Mouse (Mus musculus): ENCODE results near the gene Gcm1.

Gene Gcm1

DNA sequence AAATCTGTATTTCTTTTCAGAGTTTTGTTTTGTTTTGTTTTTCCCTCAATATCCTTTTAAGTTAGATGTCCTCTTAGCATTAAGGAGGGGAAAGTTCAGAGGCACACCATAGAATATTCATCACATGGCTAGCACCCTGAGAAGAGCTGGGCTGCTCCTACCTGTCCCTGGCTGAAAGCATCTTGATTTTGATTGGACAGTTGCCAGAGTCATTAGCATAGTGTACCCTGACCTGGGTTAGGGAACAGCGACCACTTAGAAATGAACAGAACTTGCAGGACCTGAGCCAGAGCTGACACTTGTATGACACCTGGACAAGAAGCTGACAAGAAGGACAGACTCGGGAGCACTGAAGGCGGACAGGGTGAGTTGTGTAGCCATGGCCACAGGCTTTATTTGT, at the start of gene Gcm1:
TSS of gene Gcm1 (plus strand) at position 248 of the 400 bp plus-strand sequence.
- no peak for DNase-seq (ENCODE audit: low spot score)

DNA sequence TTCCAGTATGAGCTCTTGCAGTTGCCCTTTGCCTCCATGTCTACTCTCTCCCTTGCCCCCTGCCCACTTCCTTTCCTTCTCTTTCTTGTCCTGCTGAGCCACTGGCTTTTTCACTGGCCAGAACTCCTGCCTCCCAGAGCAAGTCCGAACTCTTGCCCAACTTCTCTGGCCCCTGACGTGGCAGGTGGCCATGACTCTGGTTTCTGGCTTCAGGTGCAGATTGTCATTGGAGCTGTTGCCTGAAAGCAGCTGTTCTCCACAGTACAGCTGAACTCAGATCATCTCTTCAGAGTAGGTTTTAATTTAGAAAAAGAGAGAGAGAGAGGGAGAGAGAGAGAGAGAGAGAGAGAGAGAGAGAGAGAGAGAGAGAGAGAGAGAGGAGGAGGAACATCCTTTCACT, 48.4 kb upstream of the Gcm1 start:
- no peak for DNase-seq (ENCODE audit: low spot score)

DNA sequence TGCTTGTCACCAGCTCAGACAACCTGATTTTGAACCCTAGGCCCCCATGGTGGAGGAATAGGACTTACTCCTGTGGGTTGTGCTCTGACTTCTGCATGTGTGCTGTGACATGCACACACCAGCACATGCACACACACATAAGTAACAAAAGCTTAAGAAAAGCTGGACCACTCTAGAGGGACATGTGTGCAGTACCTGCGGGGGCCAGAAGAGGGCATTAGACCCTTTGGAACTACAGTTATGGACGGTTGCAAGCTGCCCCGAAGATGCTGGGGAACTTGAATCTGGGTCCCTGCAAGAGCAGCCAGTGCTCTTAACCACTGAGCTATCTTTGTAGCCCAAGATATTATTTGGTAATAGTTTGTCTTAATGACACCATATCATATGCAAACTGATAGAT, 46.2 kb upstream of the Gcm1 start:
- DNase-seq (ENCODE audit: low spot score) = no peak

DNA sequence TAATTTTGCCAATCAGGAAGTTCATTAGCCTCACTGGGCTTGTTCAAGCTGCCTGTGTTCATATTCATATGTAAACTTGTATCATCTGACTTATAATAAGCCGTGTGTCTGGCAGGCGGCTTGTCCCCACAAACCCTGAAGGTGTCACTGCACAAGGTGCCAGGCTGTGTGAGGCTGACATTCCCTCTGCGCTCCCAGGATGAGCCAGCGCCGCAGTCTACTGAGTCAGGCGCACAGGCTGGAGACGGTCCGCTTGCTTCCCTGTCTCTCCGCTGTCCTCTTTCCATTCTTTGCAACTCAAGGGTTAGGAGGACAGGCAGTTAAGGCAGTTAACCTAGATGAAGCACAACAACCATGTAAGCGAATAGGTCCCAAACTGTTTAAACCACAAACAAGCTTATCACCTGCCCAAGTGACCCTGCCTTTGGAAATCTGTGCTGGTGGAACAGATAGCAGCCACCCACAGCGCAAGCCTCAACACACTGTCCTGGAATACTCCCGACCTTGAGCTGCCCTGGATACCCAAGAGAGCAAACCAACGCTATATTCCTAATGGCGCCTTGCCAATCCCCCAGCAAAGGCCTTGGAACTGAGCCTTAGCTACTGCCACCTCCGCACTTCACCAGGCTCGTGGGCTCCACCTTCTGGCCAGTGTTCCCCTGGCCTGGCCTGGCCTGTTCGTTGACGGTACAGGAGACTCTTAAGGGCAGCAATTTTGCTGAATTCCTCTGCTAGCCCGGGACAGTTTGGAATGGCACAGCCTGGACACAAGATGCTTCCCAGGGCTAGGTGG, 45.3 kb upstream of the Gcm1 start:
- peak; percentile 90 for DNase-seq (ENCODE audit: low spot score)

DNA sequence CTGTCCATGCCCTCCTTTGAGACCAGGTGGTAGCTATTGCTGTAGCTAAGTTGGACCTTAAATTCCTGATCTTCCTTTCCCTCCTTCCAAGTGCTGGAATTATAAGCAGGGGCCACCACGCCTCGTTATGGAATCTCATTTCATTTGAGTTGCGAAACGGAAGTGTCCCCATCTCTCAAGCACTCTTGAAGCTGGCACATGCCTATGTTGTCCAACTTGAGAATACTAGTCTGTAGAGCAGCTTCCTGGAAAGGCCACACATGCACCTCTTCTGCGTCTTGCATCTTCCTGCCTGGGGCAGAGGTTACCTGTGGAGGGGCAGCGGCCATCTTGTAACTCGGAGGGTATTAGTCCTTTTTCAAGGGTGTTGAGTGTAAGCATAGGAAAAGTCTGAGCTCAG, 42.3 kb upstream of the Gcm1 start:
- DNase-seq (ENCODE audit: low spot score) = no peak

DNA sequence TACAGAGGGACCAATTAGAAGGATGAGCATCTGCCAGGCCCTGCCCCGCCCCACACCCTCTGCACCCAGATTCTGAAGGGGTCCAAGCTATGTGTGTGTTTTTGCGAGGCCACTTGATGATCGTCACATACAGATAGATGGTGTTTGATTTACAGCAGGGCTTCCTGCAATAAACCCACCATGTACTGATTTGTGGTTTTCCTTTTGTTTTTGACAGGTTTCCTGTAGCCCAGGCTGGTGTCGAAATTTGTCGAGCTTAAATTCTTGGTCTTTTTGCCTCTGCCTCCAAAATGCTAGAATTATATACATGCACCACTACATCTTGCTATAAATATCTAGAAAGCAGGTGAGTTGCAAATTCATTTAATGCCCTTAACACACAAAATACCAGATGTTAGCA, 41.5 kb upstream of the Gcm1 start:
- no peak for DNase-seq (ENCODE audit: low spot score)

DNA sequence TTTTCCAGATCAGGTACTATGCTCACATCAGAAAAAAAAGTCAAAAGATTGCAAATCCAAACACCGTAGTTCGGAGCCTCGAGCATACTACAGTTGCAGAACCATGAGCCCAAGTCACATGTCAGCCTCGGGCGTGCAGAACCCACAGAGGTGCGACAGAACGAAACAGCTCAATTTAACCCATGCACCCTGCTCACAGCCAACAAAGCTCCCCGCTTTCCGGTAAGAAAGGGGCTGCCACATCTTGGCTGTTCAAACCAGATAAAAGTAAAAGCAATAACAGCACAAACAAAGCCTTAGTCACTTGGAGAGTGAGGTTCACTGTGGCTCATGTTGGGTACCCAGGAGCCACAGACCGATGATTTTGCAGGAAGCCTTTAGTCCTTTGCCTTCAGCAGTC, 41.0 kb upstream of the Gcm1 start:
- DNase-seq (ENCODE audit: low spot score) = no peak

DNA sequence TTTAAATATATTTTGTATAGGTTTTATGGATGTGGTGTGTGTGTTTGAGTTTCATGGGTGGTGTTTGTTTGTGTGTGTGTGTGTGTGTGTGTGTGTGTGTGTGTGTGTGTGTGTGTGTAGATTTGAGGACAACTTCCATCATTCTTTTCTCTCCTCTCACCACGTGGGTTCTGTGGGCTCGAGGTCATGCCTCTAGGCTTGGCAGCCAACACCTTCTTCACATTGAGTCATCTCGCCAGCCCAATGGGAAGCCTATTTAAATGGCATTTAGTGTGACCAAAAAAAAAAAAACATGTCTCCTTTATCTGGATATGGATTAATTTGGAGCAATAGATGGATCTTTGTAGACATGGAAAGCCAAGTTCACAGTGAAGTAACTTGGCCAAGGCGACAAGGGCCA, 39.7 kb upstream of the Gcm1 start:
- DNase-seq (ENCODE audit: low spot score) = no peak

DNA sequence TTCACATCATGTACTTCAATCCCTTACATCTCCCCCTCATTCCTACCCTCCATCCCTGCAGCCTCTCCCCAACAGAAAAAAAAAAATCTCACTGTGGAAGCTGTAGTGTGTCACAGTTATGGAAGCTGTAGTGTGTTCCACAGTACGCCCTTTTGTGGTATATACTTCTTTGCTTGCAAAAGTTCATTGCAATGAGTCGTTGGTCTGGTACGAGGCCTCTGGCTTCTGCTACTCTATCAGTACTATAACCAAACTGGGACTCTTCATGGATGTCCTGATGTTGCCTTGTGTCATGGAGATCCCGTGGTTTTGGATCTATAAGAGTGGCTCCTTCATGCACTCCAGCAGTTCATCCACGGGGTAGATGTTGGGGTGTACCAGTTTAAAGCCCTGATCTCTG, 39.0 kb upstream of the Gcm1 start:
- DNase-seq (ENCODE audit: low spot score) = no peak

DNA sequence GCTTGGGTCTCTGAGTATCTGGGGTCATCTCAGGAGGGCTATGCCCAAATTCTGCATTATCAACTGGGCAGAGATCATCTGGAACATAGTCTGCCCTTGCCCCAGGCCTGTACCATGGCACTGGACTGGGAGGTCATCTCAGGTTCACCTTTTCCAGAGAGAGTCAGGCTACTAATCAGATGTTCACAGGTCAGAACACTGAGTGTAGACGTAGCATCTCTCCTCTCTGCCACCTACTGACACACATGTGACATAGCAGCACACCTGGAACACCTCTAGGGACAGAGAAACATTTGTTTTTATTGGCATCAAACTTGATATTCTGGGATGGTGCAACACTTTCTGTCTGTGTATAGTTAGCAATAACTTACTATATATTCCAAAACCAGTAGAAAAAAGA, 37.9 kb upstream of the Gcm1 start:
- no peak for DNase-seq (ENCODE audit: low spot score)

DNA sequence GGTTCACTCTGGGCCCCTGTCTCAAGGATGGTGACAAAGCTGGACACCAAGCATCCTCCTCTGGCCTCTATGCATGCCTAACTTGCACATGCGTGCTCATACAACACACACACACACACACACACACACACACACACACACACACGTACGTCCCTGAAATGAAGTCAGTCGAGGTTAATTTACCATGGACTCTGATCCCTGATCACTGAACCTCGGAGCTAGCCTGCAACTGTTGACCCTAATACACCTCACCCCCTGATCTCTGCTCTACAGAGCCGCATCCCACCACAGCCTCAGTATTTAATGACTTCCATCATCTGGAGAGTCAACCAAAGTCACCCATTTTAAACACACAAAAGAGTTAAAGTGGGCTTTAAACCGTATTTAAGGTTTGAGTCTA, 35.9 kb upstream of the Gcm1 start:
- DNase-seq (ENCODE audit: low spot score) = no peak

DNA sequence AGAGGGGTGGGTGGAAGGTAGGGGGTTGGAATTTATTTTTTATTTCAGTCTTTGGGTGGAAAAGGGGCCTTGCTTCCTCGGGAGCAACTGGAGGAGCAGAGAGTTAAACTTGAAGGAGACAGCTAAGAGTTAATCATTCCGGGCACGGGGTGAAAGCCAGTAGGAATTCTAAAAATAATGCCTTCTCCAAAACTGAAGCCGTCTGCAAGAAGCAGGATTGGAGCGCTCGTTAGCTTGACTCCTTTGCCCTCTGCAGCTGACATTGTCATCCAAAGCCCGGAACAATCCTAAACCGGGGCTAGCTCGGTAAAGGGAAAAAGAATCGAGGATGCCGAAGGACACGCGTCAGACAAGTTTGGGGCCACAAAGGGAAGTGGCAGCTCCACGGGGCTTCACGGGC, 35.4 kb upstream of the Gcm1 start:
- DNase-seq (ENCODE audit: low spot score) = no peak

DNA sequence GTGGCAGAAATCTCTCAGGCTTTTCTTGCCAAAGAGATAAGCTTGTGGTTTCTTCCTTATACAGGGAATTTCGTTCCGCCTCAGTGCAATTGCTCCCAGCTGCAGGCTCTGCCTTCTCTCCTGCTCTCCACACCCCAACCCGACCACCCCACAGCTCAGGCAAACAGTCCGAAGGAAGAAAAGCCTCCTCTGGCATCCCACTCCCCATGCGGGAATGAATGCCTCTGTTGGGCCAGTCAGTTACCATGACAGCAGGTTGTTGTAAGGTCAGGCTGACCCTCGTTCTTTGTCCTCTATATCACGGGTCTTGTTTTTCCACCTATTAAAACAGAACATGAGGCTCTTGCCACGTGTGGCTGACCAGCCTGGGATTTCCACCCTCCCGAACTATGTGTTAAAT, 30.5 kb upstream of the Gcm1 start:
- DNase-seq (ENCODE audit: low spot score) = peak; percentile 49

DNA sequence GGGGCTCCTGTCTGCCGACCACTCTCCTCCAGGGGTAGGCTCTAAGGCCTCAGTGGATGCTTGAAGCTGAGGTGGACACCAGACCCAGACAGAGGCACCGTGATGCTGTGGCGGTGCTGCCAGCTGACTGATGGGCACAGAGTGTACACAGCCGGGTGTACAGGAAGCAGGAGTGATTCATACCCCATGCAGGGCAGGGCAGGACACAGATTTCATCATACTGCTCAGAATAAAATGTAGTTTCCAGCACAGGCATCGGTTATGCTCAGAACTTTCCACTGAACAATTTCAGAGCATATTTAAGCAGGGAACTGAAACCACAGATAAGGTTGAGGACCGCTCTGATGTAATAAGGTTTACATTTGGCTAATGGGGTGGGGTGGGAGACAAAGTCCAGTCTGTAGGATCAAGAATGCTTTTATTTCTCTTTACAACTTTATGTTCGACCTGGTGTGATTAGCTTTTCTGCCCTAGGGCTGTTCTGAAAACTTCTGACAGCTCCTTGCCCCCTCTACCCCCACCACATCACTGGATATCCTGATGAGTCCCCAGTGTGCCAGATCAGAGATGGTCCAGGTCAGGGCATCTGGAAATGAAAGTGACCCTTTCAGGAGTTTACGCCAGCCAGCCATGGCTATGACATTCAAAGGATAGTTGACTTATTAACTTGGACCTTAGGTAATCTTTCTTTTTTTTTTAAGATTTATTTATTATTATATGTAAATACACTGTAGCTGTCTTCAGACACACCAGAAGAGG, 29.4 kb upstream of the Gcm1 start:
- no peak for DNase-seq (ENCODE audit: low spot score)

DNA sequence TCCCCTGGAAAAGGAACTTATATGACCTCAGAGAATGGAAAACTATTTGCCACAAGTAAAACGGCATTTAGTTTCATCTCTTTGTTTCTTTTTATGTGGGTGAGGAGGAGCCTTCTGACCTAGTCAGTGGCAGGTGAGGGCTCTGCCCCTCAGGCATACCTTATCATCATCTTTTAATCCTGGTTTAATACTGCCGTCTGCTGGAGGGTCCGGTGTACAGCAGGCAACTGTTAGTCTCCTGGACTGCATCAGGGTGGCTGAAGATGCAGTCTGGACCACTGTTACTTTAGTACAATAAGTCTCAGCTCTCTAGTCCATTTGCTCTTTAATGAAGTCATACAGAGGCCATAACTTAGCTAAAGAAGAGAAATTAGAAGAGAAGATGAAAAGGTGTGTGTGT, 26.9 kb upstream of the Gcm1 start:
- peak; percentile 65 for DNase-seq (ENCODE audit: low spot score)

DNA sequence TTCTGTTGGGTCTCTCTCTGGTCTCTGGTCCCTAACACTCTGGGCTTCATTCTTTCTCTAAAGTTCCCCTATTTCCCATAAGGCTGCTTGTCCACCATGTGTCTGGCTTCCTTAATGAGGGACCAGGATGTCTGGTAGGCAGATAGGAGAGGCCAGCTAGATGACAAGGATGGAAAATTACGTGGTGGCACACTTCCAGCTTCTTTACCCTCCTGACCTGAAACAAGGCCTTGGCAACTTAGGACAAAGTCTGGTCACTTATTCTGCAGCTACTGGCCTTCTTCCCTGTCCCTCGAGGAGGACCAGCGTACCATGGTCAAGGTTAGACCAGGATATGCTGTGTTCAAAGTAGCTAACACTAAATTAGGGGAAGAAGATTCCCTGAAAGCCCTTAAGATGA, 24.6 kb upstream of the Gcm1 start:
- DNase-seq (ENCODE audit: low spot score) = no peak

DNA sequence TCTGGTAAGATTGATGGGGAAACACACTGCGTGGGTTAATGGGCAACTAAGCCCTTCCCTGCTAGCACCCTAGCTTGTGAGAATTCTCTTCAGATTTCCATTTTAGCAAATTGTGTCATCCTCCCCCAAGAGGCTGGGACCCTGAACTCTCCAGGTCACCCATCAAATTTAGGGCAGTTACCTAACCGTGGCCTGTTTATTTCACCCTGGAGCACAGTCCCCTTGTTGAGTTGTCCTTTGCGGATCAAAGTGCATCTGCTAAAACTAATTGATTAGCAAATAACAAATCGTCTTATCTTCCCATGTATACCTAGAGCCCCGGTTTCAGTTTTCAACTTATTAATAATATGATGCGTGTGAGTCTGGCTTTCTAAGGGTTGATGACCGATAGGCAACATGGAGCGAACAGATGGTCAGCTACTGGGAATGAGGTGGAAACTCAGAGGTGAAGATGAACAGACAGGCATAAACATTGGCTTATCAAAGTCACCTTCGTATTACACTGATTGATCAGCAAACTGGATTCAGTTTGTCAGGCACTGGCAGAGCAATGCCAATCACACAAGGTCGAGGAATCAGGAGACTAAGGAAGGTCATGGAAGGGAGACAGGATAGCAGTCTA, 20.8 kb upstream of the Gcm1 start:
- no peak for DNase-seq (ENCODE audit: low spot score)

DNA sequence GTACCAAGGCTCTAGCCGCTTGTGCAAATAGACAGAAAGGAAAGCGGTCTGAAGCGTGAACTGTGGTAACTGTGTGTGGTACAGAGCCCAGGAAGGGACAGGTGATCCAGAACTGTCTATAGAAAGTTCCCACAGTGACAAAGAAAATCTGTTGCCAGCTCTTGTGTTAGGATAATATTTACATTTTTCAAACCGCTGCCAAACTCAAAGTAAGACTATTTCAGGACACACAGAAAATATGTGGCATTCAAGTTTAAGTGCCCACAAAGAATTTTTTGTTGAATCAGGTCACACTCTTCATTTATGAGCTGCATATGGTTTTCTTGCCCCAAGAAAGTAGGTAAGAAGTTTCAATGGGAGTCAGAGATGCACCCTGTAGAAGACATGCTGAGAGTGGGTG, 18.8 kb upstream of the Gcm1 start:
- no peak for DNase-seq (ENCODE audit: low spot score)

DNA sequence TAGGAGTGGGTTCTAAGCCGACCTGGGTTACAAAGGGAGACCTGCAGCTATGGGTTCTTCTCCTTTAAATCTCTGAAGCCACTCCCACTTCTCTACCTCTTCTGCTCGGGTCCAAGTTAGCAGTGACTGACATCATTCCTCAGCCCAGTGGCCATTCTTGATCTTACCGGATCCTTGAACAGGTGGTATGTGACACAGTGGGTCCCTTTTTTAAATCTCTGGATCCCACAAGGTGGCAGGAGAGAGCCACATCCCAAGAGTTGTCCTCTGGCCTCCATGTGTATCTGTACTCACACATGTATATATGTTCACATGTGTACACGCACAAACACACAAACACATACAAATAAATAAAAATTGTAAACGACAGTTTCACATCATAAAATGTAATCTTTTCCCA, 16.4 kb upstream of the Gcm1 start:
- DNase-seq (ENCODE audit: low spot score) = no peak

DNA sequence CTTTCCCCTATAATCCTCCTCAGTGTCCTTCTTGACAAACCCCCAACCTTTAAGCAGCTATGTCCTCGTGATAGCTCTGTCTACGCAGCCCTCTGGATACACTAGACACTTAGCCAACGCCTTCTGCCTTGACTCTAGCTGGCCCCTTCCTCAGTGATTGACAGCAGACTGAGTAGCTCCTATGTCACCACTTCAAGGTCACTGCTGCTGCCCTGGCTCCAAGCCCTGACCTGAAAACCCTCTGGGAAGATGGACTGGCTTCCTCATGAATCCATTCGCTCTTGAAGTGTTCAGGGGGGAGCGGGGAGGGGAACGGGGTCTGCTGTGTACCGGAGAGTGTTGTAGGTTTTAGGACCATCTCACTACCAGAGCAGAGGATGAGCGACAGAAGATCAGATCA, 15.9 kb upstream of the Gcm1 start:
- no peak for DNase-seq (ENCODE audit: low spot score)

DNA sequence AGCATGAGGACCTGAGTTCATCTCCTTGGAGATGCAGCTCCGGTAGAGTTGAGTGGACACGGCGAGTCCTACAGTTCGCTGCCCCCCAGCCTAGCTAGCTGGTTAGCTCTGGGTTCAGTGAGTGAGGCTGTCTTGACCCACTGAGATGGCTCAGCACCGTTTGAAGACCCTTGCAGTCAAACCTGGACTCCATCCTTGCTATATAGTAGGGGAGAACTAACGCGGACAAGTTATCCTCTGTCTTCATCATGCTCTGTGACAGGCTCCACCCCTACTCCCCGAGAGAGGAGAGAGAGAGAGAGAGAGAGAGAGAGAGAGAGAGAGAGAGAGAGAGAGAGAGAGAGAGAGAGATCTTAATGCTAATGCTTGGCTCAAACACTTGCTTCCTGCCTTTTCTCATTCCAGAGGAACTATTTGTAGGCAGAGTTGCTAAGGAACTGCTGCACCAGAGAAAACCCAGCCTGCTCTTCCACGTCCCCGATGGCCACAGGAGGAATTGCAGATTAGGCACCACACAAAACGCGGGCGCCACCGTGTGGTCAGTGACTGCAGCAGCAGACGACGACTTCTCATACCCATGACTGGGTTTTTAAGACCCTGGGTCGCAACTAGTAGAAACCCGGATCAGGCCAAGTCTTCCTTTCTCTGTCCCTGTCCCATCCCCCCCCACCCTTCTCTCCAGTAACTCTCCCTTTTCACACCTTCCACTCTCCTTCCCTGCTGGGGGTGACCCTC, 12.8 kb upstream of the Gcm1 start:
- DNase-seq (ENCODE audit: low spot score) = peak; percentile 72

DNA sequence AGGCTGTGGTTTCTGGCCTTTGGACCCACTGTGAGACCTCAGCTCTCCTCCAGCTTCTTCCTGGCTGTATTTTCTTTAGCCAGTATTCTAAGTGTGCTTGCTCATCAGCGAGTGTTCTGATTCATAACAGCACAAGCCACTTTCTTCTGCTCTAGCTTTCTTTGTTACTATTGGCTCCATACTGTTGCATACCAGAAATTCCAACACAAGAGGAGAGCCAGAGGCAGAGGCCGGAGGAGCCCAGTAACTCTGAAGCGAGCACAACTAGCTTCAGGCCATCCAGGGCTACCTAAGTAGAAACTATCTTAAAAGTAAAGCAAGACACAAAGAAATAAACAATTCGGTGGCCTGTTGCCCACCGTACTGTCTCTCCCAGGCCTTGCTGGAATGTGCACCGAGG, 6.6 kb upstream of the Gcm1 start:
- no peak for DNase-seq (ENCODE audit: low spot score)

DNA sequence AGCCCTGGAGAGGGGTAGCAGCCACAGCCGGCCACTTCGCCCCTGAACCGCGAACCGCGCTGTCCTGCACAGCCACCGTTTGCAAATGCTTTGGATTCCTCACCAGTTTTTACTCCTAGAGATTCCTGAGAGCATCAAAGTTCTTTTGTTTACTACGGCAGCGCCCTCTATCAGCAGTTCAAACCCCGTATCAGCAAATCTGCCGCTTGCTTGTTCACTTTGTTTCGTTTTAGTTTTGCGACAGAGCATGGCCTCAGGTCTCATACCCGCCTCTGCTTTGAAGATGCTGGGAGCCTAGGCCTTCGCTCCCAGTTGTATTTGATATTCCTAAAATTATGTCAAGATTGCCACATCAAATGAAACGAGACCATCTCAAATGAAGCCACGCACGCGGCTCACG, 5.0 kb upstream of the Gcm1 start:
- no peak for DNase-seq (ENCODE audit: low spot score)

All from ovary, postnatal 14 days (tissue).